Mouse (Mus musculus): ENCODE measurements at regions not wholly inside any gene's neighbourhood (a gene's known extent, or its start where the extent isn't known, plus 50 kb on each side); places are given as distances from the start of the nearest gene placed in this dataset.

- no peak for ATAC-seq (replicated peaks; ENCODE audit: insufficient number of reproducible peaks, insufficient read depth, low FRiP score, low read depth)
- no peak overlapping the region for H3K9ac ChIP-seq
- no peaks in the 10 kb centered on the region for H3K9me3 ChIP-seq (replicated peaks)
- H3K4me1 ChIP-seq (replicated peaks), result peaks cover 13% of the 10 kb centered on the region
- no peaks in the 10 kb centered on the region for H3K36me3 ChIP-seq
- H3K4me2 ChIP-seq, result 0 out of 2 replicates have a peak overlapping the region, but pooled peaks have one; percentile 8
- H3K27me3 ChIP-seq, result no peaks in the 10 kb centered on the region
- WGBS, result 73% methylated on average over 7 of the region's 7 CpGs
- H3K4me3 ChIP-seq, result no peak overlapping the region
- no peak overlapping the region for H3K27ac ChIP-seq
Observed at GRCm38 (mm10) chr5:51922494-51922893, 267.8 kb downstream of the Dhx15 start.

GRCm38 (mm10) chr5:51917812-51918448 lies 272.4 kb downstream of the Dhx15 start:
- Histone ChIP-seq H3K36me3 (no peaks in the 10 kb centered on the region), H3K9me3 (replicated peaks) (no peaks in the 10 kb centered on the region), H3K4me3 (no peak overlapping the region), H3K4me2 (no peak overlapping the region), H3K27me3 (no peaks in the 10 kb centered on the region), H3K9ac (no peak overlapping the region), H3K27ac (peak overlapping the region; percentile 87), H3K4me1 (replicated peaks) (peaks cover 14% of the 10 kb centered on the region)
- 18% methylated on average over 4 of the region's 4 CpGs for WGBS
- peak; percentile 76 for ATAC-seq (replicated peaks; ENCODE audit: insufficient number of reproducible peaks, insufficient read depth, low FRiP score, low read depth)

GRCm38 (mm10) chr5:51914731-51915130 lies 275.6 kb downstream of the Dhx15 start:
- 79% methylated on average over 6 of the region's 6 CpGs for WGBS

GRCm38 (mm10) chr5:51908861-51909260 lies 281.5 kb downstream of the Dhx15 start:
- 44% methylated on average over 8 of the region's 8 CpGs for WGBS
- Histone ChIP-seq H3K27me3 (no peaks in the 10 kb centered on the region), H3K9me3 (replicated peaks) (no peaks in the 10 kb centered on the region), H3K4me1 (replicated peaks) (peaks cover 14% of the 10 kb centered on the region), H3K27ac (0 out of 2 replicates have a peak overlapping the region, but pooled peaks have one; percentile 20), H3K9ac (no peak overlapping the region), H3K4me3 (no peak overlapping the region), H3K36me3 (no peaks in the 10 kb centered on the region), H3K4me2 (peak overlapping the region; percentile 21; the same call in 1 of the 2 replicates)
- no peak for ATAC-seq (replicated peaks; ENCODE audit: insufficient number of reproducible peaks, insufficient read depth, low FRiP score, low read depth)

More at GRCm38 (mm10) chr5:51914731-51915130, 275.6 kb downstream of the Dhx15 start:
- ATAC-seq (replicated peaks; ENCODE audit: insufficient number of reproducible peaks, insufficient read depth, low FRiP score, low read depth), result no peak
- Histone ChIP-seq H3K4me3 (no peak overlapping the region), H3K36me3 (no peaks in the 10 kb centered on the region), H3K4me1 (replicated peaks) (peaks cover 12% of the 10 kb centered on the region), H3K9ac (no peak overlapping the region), H3K27ac (no peak overlapping the region), H3K9me3 (replicated peaks) (no peaks in the 10 kb centered on the region), H3K27me3 (no peaks in the 10 kb centered on the region), H3K4me2 (no peak overlapping the region)

GRCm38 (mm10) chr5:51906315-51907109 lies 283.8 kb downstream of the Dhx15 start:
- H3K4me1 ChIP-seq (replicated peaks), result peaks cover 23% of the 10 kb centered on the region
- no peaks in the 10 kb centered on the region for H3K27me3 ChIP-seq
- H3K4me3 ChIP-seq, result no peak overlapping the region
- ATAC-seq (replicated peaks; ENCODE audit: insufficient number of reproducible peaks, insufficient read depth, low FRiP score, low read depth), result no peak
- no peaks in the 10 kb centered on the region for H3K9me3 ChIP-seq (replicated peaks)
- H3K27ac ChIP-seq, result no peak overlapping the region
- H3K9ac ChIP-seq, result no peak overlapping the region
- H3K36me3 ChIP-seq, result no peaks in the 10 kb centered on the region
- WGBS, result 60% methylated on average over 9 of the region's 9 CpGs
- no peak overlapping the region for H3K4me2 ChIP-seq

GRCm38 (mm10) chr5:51894159-51894558 lies 296.2 kb downstream of the Dhx15 start:
- Histone ChIP-seq H3K27me3 (no peaks in the 10 kb centered on the region), H3K4me2 (no peak overlapping the region), H3K36me3 (no peaks in the 10 kb centered on the region), H3K9me3 (replicated peaks) (no peaks in the 10 kb centered on the region), H3K27ac (no peak overlapping the region), H3K4me1 (replicated peaks) (peaks cover 12% of the 10 kb centered on the region; the same call in 1 of the 2 replicates), H3K4me3 (no peak overlapping the region), H3K9ac (no peak overlapping the region)
- 60% methylated on average over 8 of the region's 8 CpGs for WGBS
- ATAC-seq (replicated peaks; ENCODE audit: insufficient number of reproducible peaks, insufficient read depth, low FRiP score, low read depth), result no peak

- Histone ChIP-seq H3K9me3 (replicated peaks) (no peaks in the 10 kb centered on the region), H3K27ac (no peak overlapping the region), H3K9ac (no peak overlapping the region), H3K4me2 (no peak overlapping the region), H3K4me1 (replicated peaks) (no peaks in the 10 kb centered on the region), H3K4me3 (no peak overlapping the region), H3K36me3 (no peaks in the 10 kb centered on the region), H3K27me3 (no peaks in the 10 kb centered on the region)
- WGBS, result 75% methylated on average over 4 of the region's 4 CpGs
- no peak for ATAC-seq (replicated peaks; ENCODE audit: insufficient number of reproducible peaks, insufficient read depth, low FRiP score, low read depth)
Observed at GRCm38 (mm10) chr5:51891341-51891740, 299.0 kb downstream of the Dhx15 start.

GRCm38 (mm10) chr5:51888404-51888803 lies 301.9 kb downstream of the Dhx15 start:
- no peak for ATAC-seq (replicated peaks; ENCODE audit: insufficient number of reproducible peaks, insufficient read depth, low FRiP score, low read depth)
- no peaks in the 10 kb centered on the region for H3K36me3 ChIP-seq
- WGBS, result 79% methylated on average over 7 of the region's 7 CpGs
- H3K4me2 ChIP-seq, result no peak overlapping the region
- H3K27me3 ChIP-seq, result no peaks in the 10 kb centered on the region
- H3K4me1 ChIP-seq (replicated peaks), result no peaks in the 10 kb centered on the region
- no peak overlapping the region for H3K4me3 ChIP-seq
- no peak overlapping the region for H3K9ac ChIP-seq
- H3K27ac ChIP-seq, result no peak overlapping the region
- no peaks in the 10 kb centered on the region for H3K9me3 ChIP-seq (replicated peaks)

GRCm38 (mm10) chr5:51882594-51882993 lies 307.7 kb downstream of the Dhx15 start:
- Histone ChIP-seq H3K27ac (no peak overlapping the region), H3K27me3 (no peaks in the 10 kb centered on the region), H3K9me3 (replicated peaks) (no peaks in the 10 kb centered on the region), H3K4me3 (no peak overlapping the region), H3K36me3 (no peaks in the 10 kb centered on the region), H3K4me2 (no peak overlapping the region), H3K4me1 (replicated peaks) (no peaks in the 10 kb centered on the region), H3K9ac (no peak overlapping the region)
- no peak for ATAC-seq (replicated peaks; ENCODE audit: insufficient number of reproducible peaks, insufficient read depth, low FRiP score, low read depth)
- WGBS, result 60% methylated on average over 4 of the region's 4 CpGs

GRCm38 (mm10) chr5:51882173-51882572 lies 308.1 kb downstream of the Dhx15 start:
- no peak overlapping the region for H3K9ac ChIP-seq
- H3K27ac ChIP-seq, result no peak overlapping the region
- no peaks in the 10 kb centered on the region for H3K27me3 ChIP-seq
- H3K4me1 ChIP-seq (replicated peaks), result no peaks in the 10 kb centered on the region
- WGBS, result 65% methylated on average over 3 of the region's 3 CpGs
- H3K36me3 ChIP-seq, result no peaks in the 10 kb centered on the region
- ATAC-seq (replicated peaks; ENCODE audit: insufficient number of reproducible peaks, insufficient read depth, low FRiP score, low read depth), result no peak
- H3K4me2 ChIP-seq, result no peak overlapping the region
- H3K9me3 ChIP-seq (replicated peaks), result no peaks in the 10 kb centered on the region
- H3K4me3 ChIP-seq, result no peak overlapping the region

- H3K36me3 ChIP-seq, result no peaks in the 10 kb centered on the region
- H3K27me3 ChIP-seq, result no peaks in the 10 kb centered on the region
- H3K9ac ChIP-seq, result no peak overlapping the region
- H3K27ac ChIP-seq, result no peak overlapping the region
- 80% methylated on average over 2 of the region's 2 CpGs for WGBS
- no peak overlapping the region for H3K4me3 ChIP-seq
- H3K9me3 ChIP-seq (replicated peaks), result no peaks in the 10 kb centered on the region
- no peak for ATAC-seq (replicated peaks; ENCODE audit: insufficient number of reproducible peaks, insufficient read depth, low FRiP score, low read depth)
- H3K4me1 ChIP-seq (replicated peaks), result no peaks in the 10 kb centered on the region
- H3K4me2 ChIP-seq, result no peak overlapping the region
Observed at GRCm38 (mm10) chr5:51876846-51877245, 309.3 kb upstream of the Ppargc1a start.

Measured in heart, embryonic 15.5 days (tissue).